Mouse (Mus musculus): ENCODE measurements at regions not wholly inside any gene's neighbourhood (a gene's known extent, or its start where the extent isn't known, plus 50 kb on each side); places are given as distances from the start of the nearest gene placed in this dataset.

GRCm38 (mm10) chrX:13344701-13345100, 63.9 kb downstream of the Ddx3x start:
- ATAC-seq (replicated peaks; ENCODE audit: low FRiP score, low TSS enrichment, poor library complexity, severe bottlenecking): no peak

GRCm38 (mm10) chrX:13345126-13345525, 64.4 kb downstream of the Ddx3x start:
- ATAC-seq (replicated peaks; ENCODE audit: low FRiP score, low TSS enrichment, poor library complexity, severe bottlenecking): no peak

GRCm38 (mm10) chrX:13346011-13346631, 65.4 kb downstream of the Ddx3x start:
- no peak for ATAC-seq (replicated peaks; ENCODE audit: low FRiP score, low TSS enrichment, poor library complexity, severe bottlenecking)

- ATAC-seq (replicated peaks; ENCODE audit: low FRiP score, low TSS enrichment, poor library complexity, severe bottlenecking): no peak
Measured at GRCm38 (mm10) chrX:13346696-13347026, 65.9 kb downstream of the Ddx3x start.

- peak; percentile 93 for ATAC-seq (replicated peaks; ENCODE audit: low FRiP score, low TSS enrichment, poor library complexity, severe bottlenecking)
Measured at GRCm38 (mm10) chrX:13347027-13347840, 66.5 kb downstream of the Ddx3x start.

GRCm38 (mm10) chrX:13348415-13348814, 67.6 kb downstream of the Ddx3x start:
- ATAC-seq (replicated peaks; ENCODE audit: low FRiP score, low TSS enrichment, poor library complexity, severe bottlenecking): no peak

- no peak for ATAC-seq (replicated peaks; ENCODE audit: low FRiP score, low TSS enrichment, poor library complexity, severe bottlenecking)
Measured at GRCm38 (mm10) chrX:13350461-13350860, 69.7 kb downstream of the Ddx3x start.

GRCm38 (mm10) chrX:13357149-13357783, 76.5 kb downstream of the Ddx3x start:
- no peak for ATAC-seq (replicated peaks; ENCODE audit: low FRiP score, low TSS enrichment, poor library complexity, severe bottlenecking)

GRCm38 (mm10) chrX:13357973-13358372, 77.2 kb downstream of the Ddx3x start:
- ATAC-seq (replicated peaks; ENCODE audit: low FRiP score, low TSS enrichment, poor library complexity, severe bottlenecking): no peak

GRCm38 (mm10) chrX:13360436-13360835, 79.7 kb downstream of the Ddx3x start:
- ATAC-seq (replicated peaks; ENCODE audit: low FRiP score, low TSS enrichment, poor library complexity, severe bottlenecking): no peak

GRCm38 (mm10) chrX:13370319-13370718, 89.5 kb downstream of the Ddx3x start:
- ATAC-seq (replicated peaks; ENCODE audit: low FRiP score, low TSS enrichment, poor library complexity, severe bottlenecking): no peak

GRCm38 (mm10) chrX:13372752-13373151, 92.0 kb downstream of the Ddx3x start:
- no peak for ATAC-seq (replicated peaks; ENCODE audit: low FRiP score, low TSS enrichment, poor library complexity, severe bottlenecking)

- ATAC-seq (replicated peaks; ENCODE audit: low FRiP score, low TSS enrichment, poor library complexity, severe bottlenecking): no peak
Measured at GRCm38 (mm10) chrX:13386354-13386753, 79.6 kb upstream of the Nyx start.

- no peak for ATAC-seq (replicated peaks; ENCODE audit: low FRiP score, low TSS enrichment, poor library complexity, severe bottlenecking)
Measured at GRCm38 (mm10) chrX:13398466-13398865, 67.4 kb upstream of the Nyx start.

- ATAC-seq (replicated peaks; ENCODE audit: low FRiP score, low TSS enrichment, poor library complexity, severe bottlenecking): no peak
Measured at GRCm38 (mm10) chrX:13412726-13413125, 53.2 kb upstream of the Nyx start.

- ATAC-seq (replicated peaks; ENCODE audit: low FRiP score, low TSS enrichment, poor library complexity, severe bottlenecking): no peak
Measured at GRCm38 (mm10) chrX:13413135-13413534, 52.8 kb upstream of the Nyx start.
